Mouse (Mus musculus) midbrain, embryonic 14.5 days (tissue): ENCODE measurements around the gene Fbxw7. TPM values are rescaled to one million over a fixed set of nuclear protein-coding genes. Genes with fewer than 3 reads are reported as not detected.

Experiments
- ATAC-seq: fragments of 200-750 bp; cut with Nextera tagmentation; 2 replicates; pipeline ENCODE4 v1.8.0; 2017; ENCODE audit warnings: moderate number of reproducible peaks, moderate library complexity; ENCODE audit not compliant: low FRiP score, low TSS enrichment
- DNase-seq: peaks from one replicate; pipeline ENCODE4 v3.0.0-alpha.2; 2015
- H3K27ac ChIP-seq: fragments of 300-500 bp; sonication (generic); replicated peaks from 2 replicates; pipeline ENCODE4 v1.5.1; 2014; ENCODE audit warnings: mild to moderate bottlenecking, low read depth, low read length, moderate library complexity
- H3K27me3 ChIP-seq: fragments of 300-500 bp; sonication (generic); 2 replicates; pipeline ENCODE4 v1.6.1; 2014; ENCODE audit warnings: low read length, control low read depth, mixed read lengths; ENCODE audit not compliant: control insufficient read depth, insufficient read depth
- H3K36me3 ChIP-seq: fragments of 300-500 bp; sonication (generic); 2 replicates; pipeline ENCODE4 v1.6.1; 2014; ENCODE audit warnings: low read length, control low read depth; ENCODE audit not compliant: control insufficient read depth, insufficient read depth
- H3K4me1 ChIP-seq: fragments of 300-500 bp; sonication (generic); 2 replicates; pipeline ENCODE4 v1.6.1; 2014; ENCODE audit warnings: mild to moderate bottlenecking, antibody characterized with exemption, low read length, control low read depth; ENCODE audit not compliant: control insufficient read depth, insufficient read depth
- H3K4me2 ChIP-seq: fragments of 300-500 bp; sonication (generic); 2 replicates; pipeline ENCODE4 v1.6.1; 2014; ENCODE audit warnings: mild to moderate bottlenecking, low read length, moderate library complexity
- H3K4me3 ChIP-seq: fragments of 300-500 bp; sonication (generic); replicated peaks from 2 replicates; pipeline ENCODE4 v1.5.1; 2014; ENCODE audit warnings: low read depth, low read length
- H3K9ac ChIP-seq: fragments of 300-500 bp; sonication (generic); replicated peaks from 2 replicates; pipeline ENCODE4 v1.6.1; 2014; ENCODE audit warnings: mild to moderate bottlenecking, low read length, moderate library complexity
- H3K9me3 ChIP-seq: fragments of 300-500 bp; sonication (generic); 2 replicates; pipeline ENCODE4 v1.6.1; 2016; ENCODE audit warnings: low read length, control low read depth, mixed read lengths; ENCODE audit not compliant: control insufficient read depth
- WGBS: fragments of 180-500 bp; shearing (Covaris S2); extraction: QIAGEN DNeasy Blood & Tissue Kit; methylation state at CpG from one replicate; pipeline ENCODE4 v1.1.7; 2014; 5-methylcytosine and 5-hydroxymethylcytosine counted together
- polyA plus RNA-seq: library from polyadenylated mRNA; unstranded; fragments of >200 nt; fragmentation: Nextera tagmentation; extraction: Ambion mirVana; gene quantifications from 2 replicates; pipeline ENCODE4 v1.2.1, GENCODE M21; 2014

The Fbxw7 gene
- polyA plus RNA-seq, 1 experiment from 2014 or later, result 24.7 TPM

- no peak overlapping the region for H3K9ac ChIP-seq
Observed at GRCm38 (mm10) chr3:84936252-84936651, 121.2 kb downstream of the Fbxw7 start.

GRCm38 (mm10) chr3:84936956-84937355, 121.9 kb downstream of the Fbxw7 start:
- DNase-seq (no peak), ATAC-seq (no peak)
- Histone ChIP-seq H3K4me1 (peaks cover 13% of the 10 kb centered on the region), H3K27ac (peak overlapping the region; percentile 46; the same call in 1 of the 2 replicates), H3K4me3 (no peak overlapping the region), H3K27me3 (no peaks in the 10 kb centered on the region), H3K9me3 (no peaks in the 10 kb centered on the region), H3K9ac (no peak overlapping the region), H3K4me2 (no peak overlapping the region), H3K36me3 (no peaks in the 10 kb centered on the region)
- WGBS, result 20% methylated on average over 5 of the region's 5 CpGs

More at GRCm38 (mm10) chr3:84936252-84936651, 121.2 kb downstream of the Fbxw7 start:
- Histone ChIP-seq H3K27me3 (no peaks in the 10 kb centered on the region), H3K4me1 (peaks cover 13% of the 10 kb centered on the region), H3K27ac (no peak overlapping the region), H3K36me3 (no peaks in the 10 kb centered on the region), H3K9me3 (no peaks in the 10 kb centered on the region), H3K4me2 (no peak overlapping the region), H3K4me3 (no peak overlapping the region)
- DNase-seq (peak; percentile 77), ATAC-seq (no peak)
- WGBS, result 41% methylated on average over 2 of the region's 2 CpGs

GRCm38 (mm10) chr3:84937360-84938355, 122.6 kb downstream of the Fbxw7 start:
- Histone ChIP-seq H3K36me3 (no peaks in the 10 kb centered on the region), H3K4me1 (peaks cover 13% of the 10 kb centered on the region), H3K9me3 (no peaks in the 10 kb centered on the region), H3K9ac (0 out of 2 replicates have a peak overlapping the region, but pooled peaks have one; percentile 4), H3K4me2 (peak overlapping the region; percentile 32), H3K27me3 (no peaks in the 10 kb centered on the region), H3K27ac (peak overlapping the region; percentile 69), H3K4me3 (no peak overlapping the region)
- 8% methylated on average over 12 of the region's 12 CpGs for WGBS
- peak; percentile 85 for DNase-seq
- ATAC-seq, result peak; percentile 93

- 97% methylated on average over 3 of the region's 3 CpGs for WGBS
- ATAC-seq (no peak), DNase-seq (no peak)
- no peaks in the 10 kb centered on the region for H3K36me3 ChIP-seq
- no peak overlapping the region for H3K27ac ChIP-seq
- H3K9ac ChIP-seq, result no peak overlapping the region
- H3K4me2 ChIP-seq, result no peak overlapping the region
- H3K4me1 ChIP-seq, result no peaks in the 10 kb centered on the region
- H3K9me3 ChIP-seq, result no peaks in the 10 kb centered on the region
- H3K27me3 ChIP-seq, result no peaks in the 10 kb centered on the region
- no peak overlapping the region for H3K4me3 ChIP-seq
Observed at GRCm38 (mm10) chr3:84944933-84945332, 129.9 kb downstream of the Fbxw7 start.

- Histone ChIP-seq H3K4me2 (no peak overlapping the region), H3K27ac (no peak overlapping the region), H3K27me3 (no peaks in the 10 kb centered on the region), H3K9ac (no peak overlapping the region), H3K4me3 (no peak overlapping the region), H3K36me3 (no peaks in the 10 kb centered on the region), H3K9me3 (no peaks in the 10 kb centered on the region), H3K4me1 (peaks cover 2% of the 10 kb centered on the region; the same call in 1 of the 2 replicates)
- DNase-seq (no peak), ATAC-seq (no peak)
- WGBS, result 88% methylated on average over 1 of the region's 1 CpGs
Observed at GRCm38 (mm10) chr3:84946381-84946780, 131.3 kb downstream of the Fbxw7 start.

GRCm38 (mm10) chr3:84949387-84949786, 134.3 kb downstream of the Fbxw7 start:
- ATAC-seq, result no peak

GRCm38 (mm10) chr3:84951698-84952097, 136.6 kb downstream of the Fbxw7 start:
- Histone ChIP-seq H3K36me3 (no peaks in the 10 kb centered on the region), H3K27ac (peak overlapping the region; percentile 80), H3K4me2 (peak overlapping the region; percentile 56), H3K9me3 (no peaks in the 10 kb centered on the region), H3K9ac (peak overlapping the region; percentile 61), H3K4me3 (peak overlapping the region; percentile 45), H3K27me3 (no peaks in the 10 kb centered on the region), H3K4me1 (peaks cover 21% of the 10 kb centered on the region; the same call in 1 of the 2 replicates)
- ATAC-seq (no peak), DNase-seq (no peak)
- WGBS, result 13% methylated on average over 2 of the region's 2 CpGs

More at GRCm38 (mm10) chr3:84949387-84949786, 134.3 kb downstream of the Fbxw7 start:
- Histone ChIP-seq H3K36me3 (no peaks in the 10 kb centered on the region), H3K4me3 (no peak overlapping the region), H3K9ac (no peak overlapping the region), H3K27ac (no peak overlapping the region), H3K4me2 (no peak overlapping the region), H3K9me3 (no peaks in the 10 kb centered on the region), H3K27me3 (no peaks in the 10 kb centered on the region), H3K4me1 (peaks cover 14% of the 10 kb centered on the region; the same call in 1 of the 2 replicates)
- 92% methylated on average over 4 of the region's 4 CpGs for WGBS
- DNase-seq, result no peak

- Histone ChIP-seq H3K9ac (peak overlapping the region; percentile 61), H3K4me1 (peaks cover 21% of the 10 kb centered on the region; the same call in 1 of the 2 replicates), H3K27ac (peak overlapping the region; percentile 80), H3K4me2 (peak overlapping the region; percentile 56), H3K36me3 (no peaks in the 10 kb centered on the region), H3K9me3 (no peaks in the 10 kb centered on the region), H3K4me3 (peak overlapping the region; percentile 45), H3K27me3 (no peaks in the 10 kb centered on the region)
- DNase-seq, result peak; percentile 85
- 3% methylated on average over 13 of the region's 13 CpGs for WGBS
- ATAC-seq, result peak; percentile 91
Observed at GRCm38 (mm10) chr3:84952135-84952534, 137.1 kb downstream of the Fbxw7 start.
